Mouse (Mus musculus): Measurements from ENCODE around the gene P3h4.

GRCm38 (mm10) chr11:100376005-100376404, 38.6 kb downstream of the P3h4 start:
- TF ChIP-seq ETS1 (conservative IDR thresholded peaks at IDR 0.05; ENCODE audit: low read depth, low read length) (no peak), HCFC1 (IDR thresholded peaks at IDR 0.05; ENCODE audit: low read depth, low read length) (no peak), CTCF (conservative IDR thresholded peaks at IDR 0.05 in 1 of 2, IDR thresholded peaks at IDR 0.05 in 1 of 2; ENCODE audit: low read depth in 2 of 2, low read length in 2 of 2) (no peak), PAX5 (IDR thresholded peaks at IDR 0.05; ENCODE audit: low read length) (no peak), POLR2A (IDR thresholded peaks at IDR 0.05; ENCODE audit: low read depth, low read length) (no peak), POLR2AphosphoS2 (IDR thresholded peaks at IDR 0.05; ENCODE audit: low read depth, low read length) (no peak), ZNF384 (IDR thresholded peaks at IDR 0.05; ENCODE audit: low read depth, low read length) (no peak), TBP (conservative IDR thresholded peaks at IDR 0.05; ENCODE audit: low read depth, low read length) (no peak), ZMIZ1 (IDR thresholded peaks at IDR 0.05; ENCODE audit: low read depth, low read length) (no peak), BHLHE40 (IDR thresholded peaks at IDR 0.05; ENCODE audit: low read depth, low read length) (no peak), EP300 (IDR thresholded peaks at IDR 0.05; ENCODE audit: low read length) (no peak), NRF1 (IDR thresholded peaks at IDR 0.05; ENCODE audit: low read depth, low read length) (no peak), RCOR1 (conservative IDR thresholded peaks at IDR 0.05; ENCODE audit: low read depth, low read length) (no peak), CHD2 (IDR thresholded peaks at IDR 0.05; ENCODE audit: low read length) (no peak)
